ENCODE assay signal across 19 mouse cellular contexts in the genomic region with DNA sequence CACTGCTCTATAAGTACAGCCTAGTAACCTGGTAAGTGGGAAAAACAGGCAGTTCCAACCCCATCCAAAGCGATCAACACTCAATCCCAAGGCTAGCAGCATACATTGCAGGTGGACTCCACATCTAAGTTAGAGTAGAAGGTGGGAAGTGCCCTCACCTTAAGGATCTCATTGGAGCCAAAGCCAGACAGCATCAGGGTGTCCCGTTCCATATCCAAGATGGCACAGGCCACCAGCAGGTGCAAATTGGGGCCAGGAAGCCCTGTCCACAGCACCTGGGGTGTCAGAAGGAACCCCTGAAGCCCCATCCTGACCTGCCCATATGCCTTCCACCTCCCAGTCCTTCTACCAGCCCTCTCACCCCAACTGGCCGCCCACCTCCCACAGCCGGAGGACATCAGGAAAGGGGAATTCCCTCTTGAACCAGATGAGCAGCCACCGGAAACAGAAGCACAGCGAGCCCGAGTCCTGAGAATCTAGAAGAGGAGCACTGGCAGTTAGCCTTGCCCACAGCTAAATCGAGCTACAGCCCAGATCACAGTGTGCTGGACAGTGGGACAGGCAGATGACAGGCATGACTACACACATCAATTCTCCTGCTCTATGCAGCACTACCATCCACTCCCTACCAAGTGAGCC. TPM values are rescaled to one million over a fixed set of nuclear protein-coding genes. Genes with fewer than 3 reads are reported as not detected.
"Had no signal": no experiment of that assay in that cellular context is flagged by ENCODE, and none has a peak within 500 bp of the region (broad histone marks: within the 10 kb centered on the region; RNA-seq: fewer than 3 reads in every experiment).

No protein-coding gene starts in this region.

- DNase-seq: kidney, adult 8-10 months; kidney, postnatal 14 days; layer of hippocampus, adult 9-11 months; left cerebral cortex, postnatal 4 days; liver, postnatal 0 days; lung, embryonic 14.5 days; midbrain, embryonic 14.5 days; thymus, postnatal 36 days had no signal

- H3K9me3 ChIP-seq: kidney, embryonic 15.5 days; limb, embryonic 12.5 days; limb, embryonic 15.5 days had no signal

- H3K4me2 ChIP-seq: kidney, embryonic 15.5 days; limb, embryonic 12.5 days; limb, embryonic 15.5 days; liver, embryonic 11.5 days; lung, embryonic 14.5 days; midbrain, embryonic 11.5 days had no signal

- H3K9ac ChIP-seq: kidney, embryonic 15.5 days; limb, embryonic 12.5 days; limb, embryonic 15.5 days; liver, embryonic 14.5 days; liver, postnatal 0 days; lung, embryonic 14.5 days had no signal

- H3K4me3 ChIP-seq: kidney, embryonic 15.5 days; layer of hippocampus, adult 2 months; left cerebral cortex, adult 2 months; limb, embryonic 12.5 days; limb, embryonic 15.5 days had no signal

- H3K27ac ChIP-seq: kidney, embryonic 15.5 days; layer of hippocampus, adult 2 months; left cerebral cortex, adult 2 months; limb, embryonic 12.5 days; limb, embryonic 15.5 days; liver, embryonic 14.5 days; macrophage had no signal

- ATAC-seq: liver, postnatal 0 days; lung, postnatal 0 days had no signal

RNA-seq across cellular contexts. Expression of gene Il4i1, which starts 25.8 kb away (rescaled TPM):
- total RNA-seq: midbrain, postnatal 0 days had no signal
